Comparison of ENCODE assay signal across 29 mouse cellular contexts in genomic region chr11:32425043-32425658, GRCm38 (mm10). TPM values are rescaled to one million over a fixed set of nuclear protein-coding genes. Genes with fewer than 3 reads are reported as not detected.
DNase-seq lines count a peak whose midpoint lies in the region; ATAC-seq lines count a peak whose summit lies in the region.
"Had no signal": no experiment of that assay in that cellular context is flagged by ENCODE, and none has a peak within 500 bp of the region (broad histone marks: within the 10 kb centered on the region; RNA-seq: fewer than 3 reads in every experiment).

No protein-coding gene starts in this region.

- no peaks in the 10 kb centered on the region for H3K27me3 ChIP-seq in limb, embryonic 13.5 days
- H3K27me3 ChIP-seq in limb, embryonic 10.5 days (ENCODE audit: low read depth, poor library complexity, severe bottlenecking): no peaks in the 10 kb centered on the region
- no peaks in the 10 kb centered on the region for H3K27me3 ChIP-seq in midbrain, embryonic 15.5 days (replicated peaks)
- H3K27me3 ChIP-seq: CH12.LX; embryonic facial prominence, embryonic 13.5 days; forebrain, embryonic 13.5 days; heart, embryonic 13.5 days; Patski had no signal

- H3K36me3 ChIP-seq in limb, embryonic 13.5 days: peaks cover 66% of the 10 kb centered on the region
- peaks cover 69% of the 10 kb centered on the region for H3K36me3 ChIP-seq in limb, embryonic 10.5 days
- H3K36me3 ChIP-seq in midbrain, embryonic 15.5 days (replicated peaks): peaks cover 29% of the 10 kb centered on the region
- H3K36me3 ChIP-seq: G1E had no signal

- no peak overlapping the region for H3K27ac ChIP-seq in limb, embryonic 13.5 days
- no peak overlapping the region for H3K27ac ChIP-seq in limb, embryonic 10.5 days
- no peak overlapping the region for H3K27ac ChIP-seq in midbrain, embryonic 15.5 days
- H3K27ac ChIP-seq: embryonic facial prominence, embryonic 13.5 days; forebrain, embryonic 10.5 days; forebrain, embryonic 13.5 days; heart, adult 2 months; heart, embryonic 10.5 days; heart, embryonic 13.5 days; hindbrain, embryonic 14.5 days; hindbrain, postnatal 0 days had no signal

- no peak overlapping the region for H3K4me2 ChIP-seq in limb, embryonic 13.5 days (replicated peaks)
- H3K4me2 ChIP-seq in midbrain, embryonic 15.5 days: no peak overlapping the region
- H3K4me2 ChIP-seq: embryonic facial prominence, embryonic 13.5 days; forebrain, embryonic 13.5 days; heart, embryonic 13.5 days; hindbrain, embryonic 14.5 days had no signal

- 77% methylated on average over 10 of the region's 10 CpGs for WGBS in limb, embryonic 13.5 days
- 74% methylated on average over 10 of the region's 10 CpGs for WGBS in limb, embryonic 10.5 days
- WGBS in midbrain, embryonic 15.5 days: 84% methylated on average over 10 of the region's 10 CpGs

- 0 out of 2 replicates have a peak, but pooled peaks cover 3% of the 10 kb centered on the region for H3K4me1 ChIP-seq in limb, embryonic 13.5 days
- H3K4me1 ChIP-seq in limb, embryonic 10.5 days: no peaks in the 10 kb centered on the region
- no peaks in the 10 kb centered on the region for H3K4me1 ChIP-seq in midbrain, embryonic 15.5 days
- H3K4me1 ChIP-seq: forebrain, embryonic 10.5 days; forebrain, embryonic 13.5 days had no signal

- no peak overlapping the region for H3K9ac ChIP-seq in limb, embryonic 13.5 days
- H3K9ac ChIP-seq in midbrain, embryonic 15.5 days: no peak overlapping the region
- H3K9ac ChIP-seq: embryonic facial prominence, embryonic 13.5 days; forebrain, embryonic 13.5 days; forebrain, postnatal 0 days; heart, embryonic 13.5 days; hindbrain, embryonic 14.5 days had no signal

- H3K9me3 ChIP-seq in limb, embryonic 13.5 days: no peaks in the 10 kb centered on the region
- no peaks in the 10 kb centered on the region for H3K9me3 ChIP-seq in limb, embryonic 10.5 days (replicated peaks)
- no peaks in the 10 kb centered on the region for H3K9me3 ChIP-seq in midbrain, embryonic 15.5 days
- H3K9me3 ChIP-seq: embryonic facial prominence, embryonic 13.5 days; forebrain, embryonic 10.5 days; forebrain, embryonic 13.5 days; G1E; heart, embryonic 10.5 days; heart, embryonic 13.5 days had no signal

- H3K4me3 ChIP-seq in limb, embryonic 13.5 days: no peak overlapping the region
- H3K4me3 ChIP-seq in limb, embryonic 10.5 days: no peak overlapping the region
- no peak overlapping the region for H3K4me3 ChIP-seq in midbrain, embryonic 15.5 days
- H3K4me3 ChIP-seq: embryonic facial prominence, embryonic 13.5 days; forebrain, embryonic 10.5 days; forebrain, embryonic 13.5 days; heart, adult 2 months; heart, embryonic 10.5 days; heart, embryonic 13.5 days had no signal

- no peak for DNase-seq in limb, embryonic 10.5 days (ENCODE audit: low spot score)
- peak; percentile 29 for DNase-seq in lung, postnatal 25 days (ENCODE audit: low spot score)
- no peak for DNase-seq in lung, postnatal 14 days
- DNase-seq in natural killer cell, adult 2 months (ENCODE audit: low spot score in 2 of 2): peak; percentile 11 to 49
- no peak for DNase-seq in right cerebral cortex, postnatal 4 days
- DNase-seq: adrenal gland, postnatal 10 days; adrenal gland, postnatal 36 days; B cell, adult 2 months; cerebellum, adult 18-20 months; cerebellum, adult 9-11 months; cerebellum, postnatal 25 days; forebrain, postnatal 0 days; gastrocnemius, postnatal 25 days; heart, adult 2 months; heart, postnatal 14 days; heart, postnatal 4 days had no signal

- 0 out of 2 replicates have a peak, but pooled peaks have one; percentile 37 for ATAC-seq in limb, embryonic 13.5 days (ENCODE audit: low FRiP score, low read depth)
- ATAC-seq in megakaryocyte progenitor cell, adult 5-6 weeks (replicated peaks; ENCODE audit: poor library complexity): peak; percentile 52
- no peak for ATAC-seq in midbrain, embryonic 15.5 days (replicated peaks)
- ATAC-seq: forebrain, embryonic 13.5 days; forebrain, postnatal 0 days; hindbrain, postnatal 0 days; Patski had no signal

RNA-seq across cellular contexts. Expression of gene Ubtd2, which starts 30.0 kb away (rescaled TPM):
- polyA plus RNA-seq in limb, embryonic 13.5 days (2015; fragmentation: Nextera tagmentation; extraction: Ambion mirVana): 96.4 and 97.3 TPM in 2 replicates
- 74.2 and 82.0 TPM in 2 replicates for polyA plus RNA-seq in limb, embryonic 10.5 days (2016; fragmentation: Nextera tagmentation; extraction: Ambion mirVana)
- total RNA-seq in megakaryocyte progenitor cell, adult 5-6 weeks (2015): 6.5 and 9.7 TPM in 2 replicates
- 2.6 and 4.0 TPM in 2 replicates for total RNA-seq in megakaryocyte progenitor cell, adult 5-6 weeks (2017)
- polyA plus RNA-seq in midbrain, embryonic 15.5 days (2015; fragmentation: Nextera tagmentation; extraction: Ambion mirVana): 48.7 and 49.4 TPM in 2 replicates

Comparison
In these comparisons a context has a peak if more than half of its experiments do, and no peak if none do; other contexts are left out.
1. DNase-seq: peak in lung, postnatal 25 days (single experiment) and natural killer cell, adult 2 months (2 of 2); none in limb, embryonic 10.5 days (single experiment), lung, postnatal 14 days (single experiment) and right cerebral cortex, postnatal 4 days (single experiment).